Mouse (Mus musculus) CH12.LX (cell line): ENCODE results near the gene Notum.
A peak's percentile ranks its signal among the peaks of the same experiment; 100 is the strongest.

Source experiments
- CHD2 ChIP-seq: IDR thresholded peaks from 2 replicates; pipeline ENCODE4 v1.6.1; 2011; ENCODE audit warnings: low read length, improper control_type of control experiment
- CTCF ChIP-seq, 2 experiments: IDR thresholded peaks in 1 of 2; conservative IDR thresholded peaks in 1 of 2; 2 replicates each; pipeline ENCODE4 v1.5.1; 2011 to 2012; ENCODE audit warnings: low read depth in 2 of 2, low read length in 2 of 2, improper control_type of control experiment in 1 of 2, inconsistent platforms in 1 of 2, mild to moderate bottlenecking in 1 of 2, moderate library complexity in 1 of 2
- MAX ChIP-seq: IDR thresholded peaks from 2 replicates; pipeline ENCODE4 v1.6.1; 2011; ENCODE audit warnings: low read length, improper control_type of control experiment
- SIN3A ChIP-seq: IDR thresholded peaks from 2 replicates; pipeline ENCODE4 v1.6.1; 2012; ENCODE audit warnings: low read length, improper control_type of control experiment, inconsistent platforms
- USF1 ChIP-seq: IDR thresholded peaks from 2 replicates; pipeline ENCODE4 v1.6.1; 2014; ENCODE audit warnings: low read depth, mild to moderate bottlenecking, inconsistent platforms, low read length, improper control_type of control experiment

GRCm38 (mm10) chr11:120617519-120618112 is 43.4 kb downstream of the Notum start, which contains the start of gene Pcyt2:
- TF ChIP-seq USF1 (no peak; the same call in 1 of the 2 replicates), SIN3A (peak; percentile 92), CHD2 (peak; percentile 79), CTCF (conservative IDR thresholded peaks at IDR 0.05 in 1 of 2, IDR thresholded peaks at IDR 0.05 in 1 of 2; ENCODE audit: low read depth in 2 of 2, low read length in 2 of 2) (no peak), MAX (peak; percentile 86)
